Mouse (Mus musculus) thymus, adult 18-20 months (tissue): ENCODE data around the gene Errfi1.
"Not testable (repeated sequence)": the region's sequence is repeated elsewhere in the genome, so short reads cannot be mapped to it uniquely, and the experiment has no call there.

Experiments used
- DNase-seq, 2 experiments: peaks; one replicate each; pipeline ENCODE4 v3.0.0; 2022; ENCODE audit warnings: mixed read lengths in 2 of 2

The Errfi1 gene

GRCm38 (mm10) chr4:150849964-150850363 is 3.8 kb upstream of the Errfi1 start:
- DNase-seq = no peak

GRCm38 (mm10) chr4:150850893-150851292 is 2.8 kb upstream of the Errfi1 start:
- no peak for DNase-seq

GRCm38 (mm10) chr4:150852045-150852444 is 1.7 kb upstream of the Errfi1 start:
- DNase-seq = no peak

- no peak for DNase-seq
These were observed 1.2 kb upstream of the Errfi1 start for GRCm38 (mm10) chr4:150852479-150852878.

- DNase-seq = peak; percentile 89 to 91
These were observed 1.1 kb downstream of the Errfi1 start for GRCm38 (mm10) chr4:150854839-150855246.

GRCm38 (mm10) chr4:150855346-150855745 is 1.6 kb downstream of the Errfi1 start:
- DNase-seq = peak; percentile 20 to 27

GRCm38 (mm10) chr4:150860526-150860925 is 6.8 kb downstream of the Errfi1 start:
- DNase-seq = no peak

GRCm38 (mm10) chr4:150861161-150861560 is 7.4 kb downstream of the Errfi1 start:
- no peak for DNase-seq

- no peak for DNase-seq
These were observed 9.1 kb downstream of the Errfi1 start for GRCm38 (mm10) chr4:150862626-150863375.

- DNase-seq = no peak
These were observed 11.7 kb downstream of the Errfi1 start for GRCm38 (mm10) chr4:150865371-150865770.

GRCm38 (mm10) chr4:150866069-150866468 is 12.3 kb downstream of the Errfi1 start:
- no peak for DNase-seq

- DNase-seq = no peak
These were observed 12.8 kb downstream of the Errfi1 start for GRCm38 (mm10) chr4:150866494-150866893.

- DNase-seq = no peak
These were observed 14.4 kb downstream of the Errfi1 start for GRCm38 (mm10) chr4:150868161-150868560.

- DNase-seq = no peak
These were observed 15.1 kb downstream of the Errfi1 start for GRCm38 (mm10) chr4:150868859-150869258.

GRCm38 (mm10) chr4:150869276-150870197 is 15.8 kb downstream of the Errfi1 start:
- no peak for DNase-seq

- no peak for DNase-seq
These were observed 17.3 kb downstream of the Errfi1 start for GRCm38 (mm10) chr4:150870963-150871391.

- DNase-seq = no peak
These were observed 17.8 kb downstream of the Errfi1 start for GRCm38 (mm10) chr4:150871392-150872138.

GRCm38 (mm10) chr4:150872139-150872651 is 18.5 kb downstream of the Errfi1 start:
- no peak for DNase-seq

- DNase-seq = no peak
These were observed 19.0 kb downstream of the Errfi1 start for GRCm38 (mm10) chr4:150872681-150873080.

- not testable (repeated sequence) for DNase-seq
These were observed 20.7 kb downstream of the Errfi1 start for GRCm38 (mm10) chr4:150874416-150874815.

GRCm38 (mm10) chr4:150875393-150875792 is 21.7 kb downstream of the Errfi1 start:
- no peak for DNase-seq

- DNase-seq = no peak
These were observed 25.9 kb downstream of the Errfi1 start for GRCm38 (mm10) chr4:150879631-150880030.

- DNase-seq = no peak
These were observed 26.6 kb downstream of the Errfi1 start for GRCm38 (mm10) chr4:150880364-150880763.
